Mouse (Mus musculus): ENCODE measurements at regions not wholly inside any gene's neighbourhood (a gene's known extent, or its start where the extent isn't known, plus 50 kb on each side); places are given as distances from the start of the nearest gene placed in this dataset.

GRCm38 (mm10) chr13:52389271-52389670, 141.8 kb downstream of the Diras2 start:
- no peak for TF ChIP-seq CTCF (IDR thresholded peaks at IDR 0.05)

GRCm38 (mm10) chr13:52395786-52396185, 135.3 kb downstream of the Diras2 start:
- peaks cover 13% of the 10 kb centered on the region for H3K27me3 ChIP-seq
- no peak for DNase-seq (ENCODE audit: low read depth, low spot score)
- in situ Hi-C loops (cut with MboI; ENCODE audit: low pct_unique_long_range_greater_than_20kb) = no loop called here

More at GRCm38 (mm10) chr13:52389271-52389670, 141.8 kb downstream of the Diras2 start:
- in situ Hi-C loops (cut with MboI; ENCODE audit: low pct_unique_long_range_greater_than_20kb) = no loop called here
- ChIA-PET CTCF (interaction anchor here (0.8 to 1.5 kb wide), 2 partner anchors 10 to 13 kb away, joined by 3 read pairs; no protein-coding TSS in a partner anchor), POLR2A (no interaction called here)
- no peak for DNase-seq (ENCODE audit: low read depth, low spot score)
- peaks cover 5% of the 10 kb centered on the region for H3K27me3 ChIP-seq
- ATAC-seq = no peak

GRCm38 (mm10) chr13:52398344-52398743, 132.7 kb downstream of the Diras2 start:
- peaks cover 8% of the 10 kb centered on the region for H3K27me3 ChIP-seq
- CTCF ChIA-PET = no interaction called here
- no peak for DNase-seq (ENCODE audit: low read depth, low spot score)
- in situ Hi-C loops (cut with MboI; ENCODE audit: low pct_unique_long_range_greater_than_20kb) = no loop called here
- TF ChIP-seq CTCF (IDR thresholded peaks at IDR 0.05) = no peak
- ATAC-seq = no peak
- POLR2A ChIA-PET = no interaction called here

More at GRCm38 (mm10) chr13:52395786-52396185, 135.3 kb downstream of the Diras2 start:
- ATAC-seq = no peak
- ChIA-PET CTCF (no interaction called here), POLR2A (no interaction called here)
- TF ChIP-seq CTCF (IDR thresholded peaks at IDR 0.05) = no peak

GRCm38 (mm10) chr13:52399143-52399542, 131.9 kb downstream of the Diras2 start:
- POLR2A ChIA-PET = no interaction called here
- DNase-seq (ENCODE audit: low read depth, low spot score) (no peak), ATAC-seq (no peak)
- TF ChIP-seq CTCF (IDR thresholded peaks at IDR 0.05) = no peak
- in situ Hi-C loops (cut with MboI; ENCODE audit: low pct_unique_long_range_greater_than_20kb) = no loop called here
- H3K27me3 ChIP-seq = peaks cover 8% of the 10 kb centered on the region
- CTCF ChIA-PET = interaction anchor here (1.0 kb wide), 1 partner anchor 10 kb away, joined by 3 read pairs; no protein-coding TSS in a partner anchor

- in situ Hi-C loops (cut with MboI; ENCODE audit: low pct_unique_long_range_greater_than_20kb) = no loop called here
- DNase-seq (ENCODE audit: low read depth, low spot score) (no peak), ATAC-seq (no peak)
- POLR2A ChIA-PET = no interaction called here
- peaks cover 4% of the 10 kb centered on the region for H3K27me3 ChIP-seq
- CTCF ChIA-PET = no interaction called here
- no peak for TF ChIP-seq CTCF (IDR thresholded peaks at IDR 0.05)
These were observed 127.3 kb downstream of the Diras2 start for GRCm38 (mm10) chr13:52403805-52404204.

- DNase-seq (ENCODE audit: low read depth, low spot score) (no peak), ATAC-seq (no peak)
- CTCF ChIA-PET = no interaction called here
- POLR2A ChIA-PET = no interaction called here
- no peak for TF ChIP-seq CTCF (IDR thresholded peaks at IDR 0.05)
- in situ Hi-C loops (cut with MboI; ENCODE audit: low pct_unique_long_range_greater_than_20kb) = no loop called here
- peaks cover 4% of the 10 kb centered on the region for H3K27me3 ChIP-seq
These were observed 114.8 kb downstream of the Diras2 start for GRCm38 (mm10) chr13:52416301-52416700.

- ATAC-seq = no peak
- TF ChIP-seq CTCF (IDR thresholded peaks at IDR 0.05) = no peak
- ChIA-PET CTCF (no interaction called here), POLR2A (interaction anchor here (0.5 kb wide), 1 partner anchor 52 kb away, joined by 3 read pairs; no protein-coding TSS in a partner anchor)
- in situ Hi-C loops (cut with MboI; ENCODE audit: low pct_unique_long_range_greater_than_20kb) = no loop called here
- peaks cover 17% of the 10 kb centered on the region for H3K27me3 ChIP-seq
- DNase-seq (ENCODE audit: low read depth, low spot score) = no peak
These were observed 108.6 kb downstream of the Diras2 start for GRCm38 (mm10) chr13:52422456-52422855.

- no peak for DNase-seq (ENCODE audit: low read depth, low spot score)
- peaks cover 16% of the 10 kb centered on the region for H3K27me3 ChIP-seq
- in situ Hi-C loops (cut with MboI; ENCODE audit: low pct_unique_long_range_greater_than_20kb) = no loop called here
- ATAC-seq = no peak
- POLR2A ChIA-PET = no interaction called here
- no peak for TF ChIP-seq CTCF (IDR thresholded peaks at IDR 0.05)
- CTCF ChIA-PET = no interaction called here
These were observed 102.6 kb downstream of the Diras2 start for GRCm38 (mm10) chr13:52428527-52428926.

GRCm38 (mm10) chr13:52436756-52437155, 94.3 kb downstream of the Diras2 start:
- H3K27me3 ChIP-seq = peaks cover 9% of the 10 kb centered on the region
- TF ChIP-seq CTCF (IDR thresholded peaks at IDR 0.05) = no peak
- ATAC-seq = no peak
- no peak for DNase-seq (ENCODE audit: low read depth, low spot score)
- CTCF ChIA-PET = no interaction called here
- POLR2A ChIA-PET = no interaction called here
- in situ Hi-C loops (cut with MboI; ENCODE audit: low pct_unique_long_range_greater_than_20kb) = no loop called here

GRCm38 (mm10) chr13:52445513-52445912, 85.6 kb downstream of the Diras2 start:
- DNase-seq (ENCODE audit: low read depth, low spot score) = no peak
- no peak for ATAC-seq
- no peak for TF ChIP-seq CTCF (IDR thresholded peaks at IDR 0.05)
- ChIA-PET CTCF (interaction anchor here (1.3 kb wide), 1 partner anchor 13 kb away, joined by 3 read pairs; no protein-coding TSS in a partner anchor), POLR2A (no interaction called here)
- in situ Hi-C loops (cut with MboI; ENCODE audit: low pct_unique_long_range_greater_than_20kb) = no loop called here
- peaks cover 12% of the 10 kb centered on the region for H3K27me3 ChIP-seq

GRCm38 (mm10) chr13:52448902-52449301, 82.2 kb downstream of the Diras2 start:
- peaks cover 9% of the 10 kb centered on the region for H3K27me3 ChIP-seq
- in situ Hi-C loops (cut with MboI; ENCODE audit: low pct_unique_long_range_greater_than_20kb) = no loop called here
- DNase-seq (ENCODE audit: low read depth, low spot score) = no peak
- no peak for ATAC-seq
- no peak for TF ChIP-seq CTCF (IDR thresholded peaks at IDR 0.05)
- ChIA-PET POLR2A (interaction anchor here (0.5 kb wide), 1 partner anchor 136 kb away, joined by 3 read pairs; no protein-coding TSS in a partner anchor), CTCF (interaction anchor here (0.8 kb wide), 1 partner anchor 14 kb away, joined by 3 read pairs; no protein-coding TSS in a partner anchor)

- no peak for DNase-seq (ENCODE audit: low read depth, low spot score)
- peaks cover 13% of the 10 kb centered on the region for H3K27me3 ChIP-seq
- in situ Hi-C loops (cut with MboI; ENCODE audit: low pct_unique_long_range_greater_than_20kb) = no loop called here
- no peak for ATAC-seq
- CTCF ChIA-PET = no interaction called here
- TF ChIP-seq CTCF (IDR thresholded peaks at IDR 0.05) = no peak
- POLR2A ChIA-PET = no interaction called here
These were observed 79.6 kb downstream of the Diras2 start for GRCm38 (mm10) chr13:52451486-52451885.

Data from Patski (cell line).